Mouse (Mus musculus) naive thymus-derived CD4-positive, alpha-beta T cell, adult 2 months (primary cell): ENCODE results near the gene Arl8b.

Experiments
- DNase-seq: peaks from one replicate; pipeline ENCODE4 v3.0.0-alpha.2; 2011; ENCODE audit warnings: low read depth

The Arl8b gene

DNA sequence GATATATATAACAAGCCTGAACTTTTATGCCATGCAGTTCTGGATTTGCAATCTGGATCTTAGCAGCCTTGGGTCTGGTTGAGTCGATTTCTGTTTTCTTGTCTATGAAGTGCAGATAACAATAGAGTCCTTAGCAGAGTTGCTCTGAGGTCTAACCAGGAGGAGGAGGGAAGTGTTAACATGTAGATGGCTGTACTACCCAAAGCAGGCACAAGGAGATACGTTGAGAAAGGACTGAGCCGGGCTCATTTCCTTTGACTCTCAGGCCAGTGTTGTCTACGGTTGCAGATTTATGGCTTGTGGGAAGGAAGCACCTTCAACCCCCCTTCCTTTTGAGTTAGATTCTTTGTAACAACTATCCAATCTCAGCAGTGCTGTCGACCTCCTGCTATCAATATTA lies 1.9 kb downstream of the Arl8b start:
- peak; percentile 69 for DNase-seq

DNA sequence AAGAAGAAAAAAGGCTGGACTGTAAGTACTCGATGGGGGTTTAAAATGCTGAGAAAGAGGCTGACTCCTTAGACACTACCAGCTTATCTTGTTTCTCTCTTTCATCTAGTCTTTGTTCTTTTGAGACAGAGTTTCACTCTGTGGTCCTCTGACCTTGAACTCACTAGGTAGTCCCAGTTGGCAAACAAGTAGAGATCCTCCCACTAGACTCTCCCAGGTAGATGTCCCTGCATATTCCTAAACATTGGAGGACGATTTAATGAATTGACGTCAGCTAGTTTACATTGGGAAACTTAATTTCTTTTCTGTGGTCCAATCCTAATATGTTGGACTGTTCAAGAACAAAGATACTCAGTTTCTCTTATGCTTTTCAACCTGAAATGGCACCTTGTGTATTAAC lies 2.7 kb downstream of the Arl8b start:
- no peak for DNase-seq

DNA sequence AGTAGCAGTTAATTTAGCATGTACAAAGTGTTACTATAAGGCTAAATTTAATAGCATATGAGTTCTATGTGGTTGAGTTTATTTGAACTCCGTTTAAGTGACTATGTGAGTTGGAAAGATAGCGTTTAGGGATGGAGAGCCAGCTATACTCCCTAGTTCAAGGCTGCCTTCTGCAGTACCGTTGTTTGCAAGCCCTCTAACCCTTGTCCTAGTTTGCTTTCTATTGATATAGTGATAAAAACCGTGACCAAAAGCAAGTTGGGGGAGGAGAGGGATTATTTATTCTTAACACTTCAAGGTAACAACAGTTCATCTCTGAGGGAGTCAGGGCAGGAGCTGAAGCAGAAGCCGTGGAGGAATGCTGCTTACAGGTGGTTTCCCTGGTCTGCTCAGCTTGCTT lies 8.6 kb downstream of the Arl8b start:
- DNase-seq = no peak

DNA sequence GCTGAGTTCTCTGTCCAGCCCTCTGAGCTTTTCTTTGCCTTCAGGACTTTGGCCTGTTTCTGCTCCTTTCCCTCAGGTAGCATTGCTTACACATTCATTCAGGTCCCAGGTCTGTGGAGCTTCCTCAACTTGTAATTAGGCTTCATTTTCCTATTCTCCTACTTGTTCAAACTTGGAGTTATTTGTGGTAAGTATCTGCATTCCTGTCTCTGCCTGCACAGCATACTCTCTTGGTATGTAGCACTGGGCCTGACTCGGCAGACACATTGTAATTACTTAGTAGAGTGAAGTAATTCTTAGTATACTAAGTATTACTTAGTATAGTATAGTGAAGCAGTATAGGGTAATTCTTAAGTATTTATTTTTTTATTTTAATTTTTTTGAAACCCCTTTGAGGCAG lies 13.0 kb downstream of the Arl8b start:
- DNase-seq = no peak

GRCm38 (mm10) chr6:108796706-108797105 lies 13.8 kb downstream of the Arl8b start:
- no peak for DNase-seq

- DNase-seq = no peak
Measured at GRCm38 (mm10) chr6:108805194-108805593, 22.3 kb downstream of the Arl8b start.

DNA sequence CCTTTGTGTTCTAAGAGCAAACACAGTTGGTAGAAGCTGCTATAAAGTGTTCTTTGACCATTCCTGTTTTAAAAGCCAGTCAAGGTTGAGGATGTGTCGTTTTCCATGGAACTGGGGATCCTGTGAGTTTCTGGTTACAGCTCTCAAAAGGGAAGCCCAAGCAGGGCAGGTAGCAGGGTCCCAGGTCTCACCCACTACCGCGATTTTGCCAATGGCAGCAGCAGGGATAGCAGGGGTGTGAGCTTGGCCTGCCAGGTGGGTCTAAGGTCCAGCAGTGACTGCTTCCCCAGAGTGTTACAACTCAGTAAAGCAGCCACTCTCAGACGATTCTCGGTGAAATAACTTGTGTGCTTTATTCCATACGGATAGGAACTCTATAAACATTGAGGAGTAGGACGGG lies 23.0 kb downstream of the Arl8b start:
- DNase-seq = no peak

GRCm38 (mm10) chr6:108807446-108807845 lies 24.5 kb downstream of the Arl8b start:
- DNase-seq = peak; percentile 62

- no peak for DNase-seq
Measured at GRCm38 (mm10) chr6:108808786-108809185, 25.9 kb downstream of the Arl8b start.

DNA sequence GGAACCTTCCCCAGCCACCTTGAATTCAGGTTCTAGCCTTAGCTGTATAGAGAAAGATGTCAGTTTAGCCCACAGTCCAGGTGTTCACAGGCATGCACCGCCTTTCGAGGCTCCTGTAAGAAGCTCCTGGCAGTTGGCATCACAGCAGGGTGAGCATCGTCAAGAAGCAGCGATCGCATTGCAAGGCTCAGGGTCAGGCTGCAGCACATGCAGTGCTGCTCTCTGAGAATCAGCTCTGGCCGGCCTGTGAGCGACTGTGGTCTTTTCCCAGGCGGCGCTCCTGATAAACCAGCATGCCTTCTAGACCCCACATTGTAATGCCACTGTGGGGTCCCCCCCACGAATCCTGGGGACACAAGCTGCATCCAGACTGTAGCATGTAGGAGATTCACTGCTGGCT lies 27.3 kb downstream of the Arl8b start:
- no peak for DNase-seq

DNA sequence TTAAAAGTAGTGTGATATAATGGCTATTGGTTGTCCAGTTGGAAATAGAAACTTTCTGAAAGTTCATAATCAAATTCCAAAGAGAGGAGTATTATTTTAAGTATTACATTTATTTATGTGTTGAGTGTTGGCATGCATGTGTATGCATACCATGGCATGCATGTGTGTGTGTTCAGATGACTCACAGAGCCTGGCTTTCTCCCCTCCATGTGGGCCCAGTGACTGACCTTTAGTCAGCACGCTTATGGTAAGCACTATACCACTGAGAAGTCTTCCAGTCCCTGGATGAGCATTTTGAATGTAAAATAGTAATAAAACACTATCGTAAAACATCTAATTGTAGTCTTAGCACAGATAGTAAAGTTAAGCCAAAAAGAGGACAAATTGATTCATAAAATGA lies 29.2 kb downstream of the Arl8b start:
- no peak for DNase-seq

GRCm38 (mm10) chr6:108817510-108817909 lies 34.6 kb downstream of the Arl8b start:
- no peak for DNase-seq

- no peak for DNase-seq
Measured at GRCm38 (mm10) chr6:108824816-108825545, 42.1 kb downstream of the Arl8b start.

- no peak for DNase-seq
Measured at GRCm38 (mm10) chr6:108826070-108826469, 43.2 kb downstream of the Arl8b start.

DNA sequence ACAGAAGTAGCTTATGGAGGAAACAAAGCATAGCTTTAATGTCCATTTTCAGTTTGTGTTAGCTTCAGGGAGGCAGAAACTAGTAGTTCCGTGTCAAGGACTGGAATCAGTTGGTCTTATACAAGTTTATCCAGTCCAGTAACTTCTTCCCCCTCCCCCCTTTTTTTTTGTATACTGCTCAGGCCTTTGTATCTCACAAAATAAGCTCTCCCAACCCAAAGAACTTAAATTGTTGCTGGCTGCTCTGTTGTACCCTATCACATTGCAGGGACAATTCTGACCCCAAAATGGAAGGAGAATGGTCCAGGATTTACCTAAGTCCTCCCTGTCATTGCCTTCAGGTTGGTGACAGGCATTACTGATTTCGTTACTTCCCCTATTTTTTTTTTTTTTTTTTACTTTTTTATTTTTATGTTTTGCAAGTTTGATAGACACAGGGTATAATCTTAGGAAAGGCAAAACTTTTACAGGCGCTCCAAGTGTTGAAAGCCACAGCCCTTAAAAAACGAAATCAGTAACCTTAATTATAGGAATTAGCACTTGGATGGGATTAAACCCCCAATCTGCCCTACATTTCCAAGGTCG lies 44.5 kb downstream of the Arl8b start:
- peak; percentile 33 for DNase-seq

- DNase-seq = peak; percentile 94
Measured at GRCm38 (mm10) chr6:108828234-108828868, 45.5 kb downstream of the Arl8b start, which contains the start of gene Edem1. Gene Edem1 (plus strand): TSS chr6:108828641.

DNA sequence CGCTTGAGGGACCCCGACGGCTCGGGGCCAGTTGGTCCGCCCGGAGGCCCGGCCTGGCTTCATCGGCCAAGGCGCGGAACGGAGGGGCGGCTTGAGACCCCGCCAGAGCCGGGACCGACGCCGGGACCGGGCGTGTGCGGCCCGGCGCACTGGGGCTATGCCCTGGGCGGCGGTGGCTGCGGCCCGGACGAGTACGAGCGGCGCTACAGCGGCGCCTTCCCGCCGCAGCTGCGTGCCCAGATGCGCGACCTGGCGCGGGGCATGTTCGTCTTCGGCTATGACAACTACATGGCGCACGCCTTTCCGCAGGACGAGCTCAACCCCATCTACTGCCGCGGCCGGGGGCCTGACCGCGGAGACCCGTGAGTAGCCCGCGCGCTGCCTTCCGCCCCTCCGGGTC lies 46.0 kb downstream of the Arl8b start:
- peak; percentile 74 for DNase-seq

DNA sequence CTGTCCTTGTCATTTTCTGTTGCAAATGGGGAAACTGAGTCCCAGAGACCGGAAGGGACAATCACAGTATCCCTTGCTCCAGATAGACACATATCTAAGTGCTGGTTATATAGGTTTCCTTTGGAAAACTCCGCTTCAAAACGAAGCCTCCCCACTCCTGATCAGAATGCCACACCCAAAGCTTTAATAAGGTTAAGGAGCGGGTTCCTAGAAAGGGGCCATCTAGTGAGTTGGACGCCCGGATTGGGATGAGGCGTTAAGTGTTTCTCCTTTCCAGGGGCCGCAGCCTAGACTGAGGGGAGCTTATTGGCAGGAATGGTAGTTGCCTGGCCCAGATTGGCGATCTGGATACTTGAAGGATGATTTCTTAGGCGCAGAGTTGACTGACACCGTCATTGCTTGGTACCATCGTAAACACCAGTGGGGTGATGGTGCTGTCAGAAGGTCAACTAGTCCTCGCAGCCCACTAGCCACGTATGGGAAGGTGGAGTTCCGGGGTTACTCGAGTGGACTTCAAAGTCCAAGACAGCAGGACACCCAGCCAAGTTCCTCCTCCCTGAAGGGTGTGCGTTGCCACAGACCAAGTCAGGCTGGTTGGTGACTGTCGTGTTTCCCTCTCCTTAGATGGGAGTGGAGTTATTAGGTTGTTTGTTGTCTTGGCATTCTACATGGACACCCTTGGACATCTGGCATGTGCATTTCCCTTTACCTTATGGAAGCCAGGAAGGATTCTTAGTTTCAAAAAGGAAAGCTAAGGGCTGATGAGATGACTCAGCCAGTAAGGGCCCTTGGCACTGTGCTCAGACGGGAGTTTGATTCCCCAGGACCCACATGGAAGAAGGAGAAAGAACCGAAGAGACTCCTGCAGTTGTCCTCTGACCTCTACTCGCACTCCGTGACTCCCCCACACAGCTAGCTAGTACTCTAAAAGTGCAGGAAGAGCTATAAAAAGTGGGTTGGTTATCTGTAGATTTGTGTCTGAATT lies 46.8 kb downstream of the Arl8b start:
- DNase-seq = peak; percentile 43

DNA sequence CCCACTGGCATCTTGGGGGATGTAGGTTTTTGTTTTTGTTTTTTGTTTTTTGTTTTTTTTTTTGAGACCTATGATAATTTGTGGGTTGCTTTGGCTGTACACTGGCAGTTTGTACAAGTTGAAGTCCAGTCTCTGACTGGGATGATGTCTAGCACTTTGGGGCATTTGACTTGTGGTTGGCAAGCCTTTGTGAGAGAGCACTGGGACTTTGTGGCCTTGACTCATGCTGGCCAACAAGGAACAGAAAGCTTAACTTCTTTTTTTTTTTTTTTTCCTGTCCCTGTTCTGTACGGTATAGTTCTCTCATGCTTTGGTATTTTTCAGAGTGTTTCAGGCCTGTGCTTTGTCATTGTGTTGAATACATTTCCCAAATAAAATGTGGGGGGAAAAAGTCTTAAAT lies 49.3 kb downstream of the Arl8b start:
- no peak for DNase-seq

DNA sequence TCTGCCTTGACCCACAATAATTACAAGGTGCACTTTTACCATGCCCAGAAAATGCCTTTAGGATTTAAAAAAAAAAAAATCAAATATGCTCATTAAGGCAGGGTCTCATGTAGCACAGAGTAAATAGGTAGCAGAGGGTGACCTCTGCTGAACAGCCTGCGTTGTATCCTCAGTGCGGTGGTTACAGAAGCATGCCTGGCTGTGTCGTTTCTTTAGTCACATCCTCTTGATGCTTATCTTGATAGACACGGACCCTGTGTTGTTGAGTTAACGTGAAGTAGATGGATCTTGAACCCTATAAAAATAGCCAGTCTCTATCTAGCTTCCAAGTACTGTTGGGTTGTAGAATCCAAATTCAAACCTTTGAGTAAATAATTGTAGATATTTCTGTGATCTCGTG lies 50.1 kb downstream of the Arl8b start:
- DNase-seq = peak; percentile 61

GRCm38 (mm10) chr6:108833963-108834697 lies 51.2 kb downstream of the Arl8b start:
- DNase-seq = peak; percentile 58
